Mouse (Mus musculus): ENCODE results near the gene Trim50.

Gene Trim50

GRCm38 (mm10) chr5:135369787-135370654, 16.9 kb downstream of the Trim50 start, which contains the start of gene Nsun5:
Nsun5 (plus strand) TSS chr5:135369953.
- DNase-seq (ENCODE audit: low spot score): peak; percentile 89

DNA sequence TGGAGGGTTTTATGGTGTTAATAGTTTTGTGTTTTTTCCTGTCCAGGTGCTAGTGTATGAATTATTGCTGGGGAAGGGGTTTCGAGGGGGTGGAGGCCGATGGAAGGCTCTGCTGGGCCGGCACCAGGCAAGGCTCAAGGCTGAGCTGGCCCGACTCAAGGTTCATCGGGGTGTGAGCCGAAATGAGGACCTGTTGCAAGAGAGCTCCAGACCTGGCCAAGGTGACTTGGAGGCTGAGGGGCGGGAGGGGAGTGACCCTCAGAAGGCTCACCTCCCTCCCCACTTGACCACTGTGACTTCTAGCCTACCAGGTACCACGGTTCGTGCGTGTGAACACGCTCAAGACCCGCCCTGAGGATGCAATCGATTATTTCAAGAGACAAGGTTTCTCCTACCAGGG, 18.1 kb downstream of the Trim50 start:
- no peak for DNase-seq (ENCODE audit: low spot score)

DNA sequence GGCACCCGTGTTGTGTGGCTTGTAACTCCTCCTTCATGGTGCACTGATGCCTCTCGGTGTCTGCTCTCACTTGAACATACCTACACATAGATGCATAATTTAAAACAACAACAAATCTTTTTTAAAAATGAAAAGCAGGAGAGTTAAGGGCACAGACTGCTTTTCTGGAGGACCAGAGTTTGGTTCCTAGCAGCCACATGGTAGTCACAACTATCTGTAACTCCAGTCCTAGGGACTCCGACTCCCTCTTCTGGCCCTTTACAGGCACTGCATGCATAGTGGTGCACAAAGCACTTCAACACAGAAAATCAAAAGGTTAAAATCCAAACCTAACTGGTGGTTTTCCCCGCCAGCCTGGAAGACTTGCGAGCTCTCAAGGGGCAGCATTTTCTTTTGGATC, 20.5 kb downstream of the Trim50 start:
- DNase-seq (ENCODE audit: low spot score): no peak

- no peak for DNase-seq (ENCODE audit: low spot score)
Observed at GRCm38 (mm10) chr5:135375167-135375566, 22.1 kb downstream of the Trim50 start.

DNA sequence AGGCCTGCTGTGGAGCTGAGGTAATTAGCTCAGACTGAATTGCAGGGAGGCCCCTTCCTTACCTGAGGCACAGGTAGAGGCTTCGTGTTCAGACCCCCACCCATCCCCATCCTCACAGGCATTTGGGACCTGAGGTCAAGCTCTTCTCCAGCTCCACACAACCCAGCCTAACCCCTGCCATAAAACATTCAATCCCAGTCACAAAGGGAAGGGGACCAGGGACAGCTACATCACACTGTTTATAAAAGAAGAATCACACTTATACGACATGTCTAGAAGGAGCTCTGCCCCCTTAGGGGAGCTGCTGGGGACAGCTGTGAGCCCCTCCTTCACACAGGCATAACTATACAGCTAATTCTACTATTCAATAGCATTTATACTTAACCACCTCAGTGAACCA, 23.2 kb downstream of the Trim50 start:
- DNase-seq (ENCODE audit: low spot score): no peak

DNA sequence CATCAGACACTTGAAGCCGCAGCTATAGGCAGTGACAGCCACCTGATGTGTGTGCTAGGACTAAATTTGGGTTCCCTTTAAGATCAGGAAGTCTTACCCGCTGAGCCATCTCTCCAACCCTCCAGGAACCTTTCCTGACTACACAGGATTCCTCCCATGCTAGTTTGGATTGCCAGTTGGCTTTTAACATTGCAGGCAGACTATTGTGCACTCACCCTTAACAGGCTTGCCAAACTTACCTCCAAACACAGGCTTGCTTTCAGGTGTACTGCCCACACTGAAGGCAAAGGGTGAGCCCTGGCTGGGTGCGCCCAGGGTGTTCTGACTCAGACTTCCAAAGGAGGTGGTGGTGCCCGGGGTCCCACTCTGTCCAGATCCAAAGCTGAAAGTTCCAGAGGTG, 27.6 kb downstream of the Trim50 start:
- no peak for DNase-seq (ENCODE audit: low spot score)

- no peak for DNase-seq (ENCODE audit: low spot score)
Observed at GRCm38 (mm10) chr5:135381356-135381925, 28.3 kb downstream of the Trim50 start.

DNA sequence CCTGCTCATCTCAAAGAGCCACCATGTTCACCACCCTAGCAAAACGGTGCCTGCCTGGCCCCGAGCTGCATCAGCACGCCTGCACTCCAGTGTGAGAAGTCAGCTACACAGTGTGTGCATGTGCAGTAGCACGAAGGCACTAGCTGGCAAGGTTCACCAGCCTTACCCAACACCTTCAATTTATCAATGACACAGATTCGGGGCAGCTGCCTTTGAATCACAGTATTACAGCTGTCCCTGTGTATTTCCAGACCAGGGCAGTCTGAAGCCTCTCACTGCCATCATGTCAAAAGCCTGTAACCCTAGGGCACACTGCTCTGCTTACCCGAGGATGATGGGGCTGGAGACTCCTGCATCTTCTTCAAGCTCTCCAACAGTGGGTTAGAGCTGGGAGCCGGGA, 29.7 kb downstream of the Trim50 start:
- no peak for DNase-seq (ENCODE audit: low spot score)

DNA sequence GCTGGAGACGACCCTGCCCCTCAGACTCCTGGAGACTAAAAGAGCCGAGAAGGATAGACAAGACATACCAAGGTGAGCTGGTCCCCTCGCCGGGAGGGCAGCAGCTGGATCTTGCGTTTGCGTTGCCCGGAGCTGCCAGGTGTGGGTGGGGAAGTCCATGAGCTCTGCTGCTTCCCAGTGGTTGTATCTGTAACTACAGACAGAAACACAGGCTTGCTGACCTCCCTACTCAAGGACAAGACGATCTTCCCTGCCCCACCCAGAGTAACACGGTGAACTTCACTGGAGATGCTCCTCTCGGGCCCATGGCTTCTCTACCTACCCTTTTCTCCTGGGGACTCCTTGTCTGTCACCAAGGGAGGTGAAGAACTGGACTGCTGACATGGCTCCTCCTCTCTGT, 30.7 kb downstream of the Trim50 start:
- no peak for DNase-seq (ENCODE audit: low spot score)

DNA sequence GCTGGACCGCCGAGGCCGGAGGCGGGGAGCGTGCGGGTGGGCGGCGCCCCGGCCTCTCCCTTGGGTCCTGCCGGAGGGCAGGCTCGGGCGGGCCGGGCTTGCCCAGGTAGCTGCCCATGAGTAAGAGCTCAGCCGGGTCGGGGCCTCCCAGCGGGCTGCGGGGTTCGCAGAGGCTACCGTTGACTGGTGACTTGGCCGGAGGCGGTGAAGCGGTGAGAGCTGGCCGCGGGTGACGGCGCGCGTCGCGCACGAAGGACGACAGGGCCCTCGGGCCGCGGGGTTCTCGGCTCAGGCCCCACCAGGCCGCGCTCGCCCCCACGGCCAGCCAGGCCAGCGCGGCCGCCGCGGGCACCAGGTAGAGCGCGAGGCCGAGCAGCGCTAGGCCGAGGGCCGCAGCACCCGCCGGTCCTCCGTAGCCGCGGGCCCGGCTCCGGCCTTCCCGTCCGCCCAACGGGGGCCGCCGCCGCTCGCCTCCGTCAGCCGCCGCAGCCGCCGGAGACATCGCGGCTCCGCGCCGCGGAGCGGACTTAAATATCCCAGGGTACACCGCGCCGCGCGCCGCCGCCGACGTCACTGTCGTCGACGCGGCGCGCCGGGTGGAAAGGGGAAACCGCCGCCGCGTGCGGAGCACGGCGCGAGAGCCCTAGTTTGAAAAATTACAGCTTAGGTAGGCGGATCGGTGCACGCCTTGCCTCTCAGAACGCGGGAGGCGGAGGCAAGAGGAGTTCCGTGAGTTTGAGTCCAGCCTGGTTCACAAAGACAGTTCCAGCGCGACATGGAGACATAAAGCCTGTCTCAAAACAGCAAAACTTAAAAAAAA, 41.1 kb downstream of the Trim50 start, which contains the start of gene Pom121:
TSS of gene Pom121 (minus strand) at position 543 of the 820 bp plus-strand sequence.
- peak; percentile 83 for DNase-seq (ENCODE audit: low spot score)

DNA sequence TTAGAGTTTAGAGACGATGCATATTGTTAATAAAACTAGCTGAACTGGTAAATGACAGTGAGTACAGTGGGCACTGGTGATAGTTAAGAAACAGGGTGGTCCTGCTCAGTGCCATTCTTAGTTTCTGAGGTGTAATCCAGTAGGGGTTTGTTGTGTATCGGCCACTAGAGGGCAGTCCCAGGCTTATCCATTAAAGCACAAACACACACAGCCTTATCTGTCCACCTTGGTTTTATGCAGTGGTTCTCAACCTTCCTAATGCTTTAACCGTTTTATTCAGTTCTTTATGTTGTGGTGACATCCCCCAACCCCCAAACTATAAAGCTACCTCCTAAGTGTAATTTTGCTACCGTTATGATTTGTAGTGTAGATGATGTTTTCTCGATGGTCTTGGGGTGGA, 42.7 kb downstream of the Trim50 start:
- peak; percentile 32 for DNase-seq (ENCODE audit: low spot score)

GRCm38 (mm10) chr5:135399382-135399781, 46.3 kb downstream of the Trim50 start:
- no peak for DNase-seq (ENCODE audit: low spot score)

DNA sequence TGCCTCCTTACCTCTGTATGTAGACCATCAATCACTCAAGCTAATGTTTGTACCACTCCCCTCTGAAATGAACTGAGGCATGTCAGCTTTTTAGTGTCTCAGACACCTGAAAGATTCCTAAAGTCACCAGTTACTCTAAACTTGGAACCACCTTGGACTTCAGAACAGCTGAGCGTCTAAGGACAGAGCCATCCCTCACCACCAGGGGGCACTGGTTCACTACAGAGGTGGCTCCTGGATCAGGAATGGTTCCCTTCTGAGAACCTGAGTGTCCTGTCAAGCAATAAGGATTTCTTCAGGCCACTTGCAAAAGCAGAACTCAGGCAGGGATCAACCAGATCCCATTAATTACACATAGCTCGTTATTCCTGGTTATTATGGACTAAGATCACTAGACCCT, 47.1 kb downstream of the Trim50 start:
- DNase-seq (ENCODE audit: low spot score): peak; percentile 53

DNA sequence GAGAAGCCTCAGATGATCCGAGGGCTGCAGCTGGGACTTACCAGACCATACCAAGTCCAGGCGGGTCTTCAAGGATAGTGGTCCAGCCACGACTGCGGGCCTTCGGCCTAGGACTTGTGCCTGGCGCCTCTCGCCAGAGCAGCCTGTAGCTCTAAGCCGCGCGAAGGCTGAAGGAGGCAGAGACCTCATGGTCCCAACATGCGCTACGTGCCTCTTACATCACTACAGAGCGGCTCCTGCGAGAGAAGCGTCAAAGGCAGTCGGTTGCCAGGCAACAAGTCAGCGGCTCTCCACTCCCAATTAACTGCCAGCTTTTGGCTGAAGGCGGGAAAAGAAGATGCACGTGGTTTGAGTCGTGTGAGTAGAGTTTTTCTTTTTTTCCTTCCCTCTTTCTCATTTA, 51.5 kb downstream of the Trim50 start:
- no peak for DNase-seq (ENCODE audit: low spot score)

DNA sequence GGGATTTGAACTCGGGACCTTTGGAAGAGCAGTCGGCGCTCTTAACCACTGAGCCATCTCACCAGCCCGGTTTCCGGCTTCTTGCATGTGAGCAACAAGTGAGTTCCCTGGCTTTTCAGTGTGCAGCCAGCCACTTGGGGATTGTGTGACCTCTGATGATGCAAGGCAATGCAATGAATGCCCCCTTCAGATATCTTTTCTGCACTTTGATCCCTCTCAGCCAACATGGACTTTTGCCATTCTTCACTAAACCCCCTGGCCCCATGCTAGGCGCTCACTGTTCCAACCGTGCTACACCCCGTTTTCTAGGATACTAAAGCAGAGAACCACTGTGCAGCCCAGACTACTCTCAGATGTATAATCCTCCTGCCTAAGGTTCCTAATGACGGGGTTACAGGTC, 52.3 kb downstream of the Trim50 start:
- DNase-seq (ENCODE audit: low spot score): no peak

DNA sequence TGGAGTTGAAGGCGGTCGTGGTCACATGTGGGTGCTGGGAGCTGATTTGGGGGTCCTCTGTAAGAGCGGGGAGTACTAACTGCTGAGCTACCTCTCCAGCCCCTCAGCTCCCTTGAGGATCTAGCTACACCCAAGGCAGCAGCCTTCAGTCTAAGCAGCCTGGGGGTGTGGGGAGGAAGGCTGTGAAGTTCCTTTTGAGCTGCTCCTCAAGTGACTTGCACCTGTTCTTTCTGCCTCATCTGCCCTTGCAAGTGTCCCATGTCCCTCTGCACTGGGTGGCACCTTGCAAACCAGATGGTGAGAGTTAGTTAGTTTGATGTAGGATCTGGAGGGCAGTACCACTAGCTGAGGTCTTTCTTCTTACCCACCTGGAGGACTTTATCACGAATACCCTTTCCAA, 55.0 kb downstream of the Trim50 start:
- no peak for DNase-seq (ENCODE audit: low spot score)

GRCm38 (mm10) chr5:135410266-135410665, 57.2 kb downstream of the Trim50 start:
- no peak for DNase-seq (ENCODE audit: low spot score)

All from T-cell, adult 2 months (primary cell).